Mouse (Mus musculus) cortical plate, adult 2 months (tissue): ENCODE measurements around the gene Slc48a1.
A peak's percentile ranks its signal among the peaks of the same experiment; 100 is the strongest.

Experiments used
- CTCF ChIP-seq: fragments of 200-500 bp; IDR thresholded peaks from 2 replicates; pipeline ENCODE4 v1.5.1; 2011; ENCODE audit warnings: mild to moderate bottlenecking, control low read depth, low read length; ENCODE audit not compliant: insufficient read depth; ENCODE audit errors: extremely low read depth
- POLR2A ChIP-seq: fragments of 200-500 bp; IDR thresholded peaks from 2 replicates; pipeline ENCODE4 v1.6.1; 2011; ENCODE audit warnings: mild to moderate bottlenecking, low read length, control low read depth; ENCODE audit not compliant: insufficient read depth; ENCODE audit errors: extremely low read depth

GRCm38 (mm10) chr15:97782749-97783105 is 4.4 kb downstream of the Slc48a1 start:
- TF ChIP-seq CTCF = peak; percentile 34
- TF ChIP-seq POLR2A = no peak
